Mouse (Mus musculus) left cerebral cortex, postnatal 36 days (tissue): Measurements from ENCODE around the gene Gm26897. TPM values are rescaled to one million over a fixed set of nuclear protein-coding genes. Genes with fewer than 3 reads are reported as not detected.

Experiments used
- DNase-seq, 2 experiments: peaks; one replicate each; pipeline ENCODE4 v3.0.0; 2021 to 2022; ENCODE audit warnings: low spot score in 2 of 2, mixed read lengths in 1 of 2
- intact Hi-C: fragments of 180-260 bp; cut with DNase I; formaldehyde crosslinking; loops from one replicate; pipeline ENCODE4 v1.15.1; 2025
- total RNA-seq, 2 experiments: library from RNA; stranded (reverse); gene quantifications; 2 replicates each; pipeline ENCODE4 v1.2.3; 2021

Gm26897 gene
- total RNA-seq, 2 experiments from 2014 or later, result not detected

DNA sequence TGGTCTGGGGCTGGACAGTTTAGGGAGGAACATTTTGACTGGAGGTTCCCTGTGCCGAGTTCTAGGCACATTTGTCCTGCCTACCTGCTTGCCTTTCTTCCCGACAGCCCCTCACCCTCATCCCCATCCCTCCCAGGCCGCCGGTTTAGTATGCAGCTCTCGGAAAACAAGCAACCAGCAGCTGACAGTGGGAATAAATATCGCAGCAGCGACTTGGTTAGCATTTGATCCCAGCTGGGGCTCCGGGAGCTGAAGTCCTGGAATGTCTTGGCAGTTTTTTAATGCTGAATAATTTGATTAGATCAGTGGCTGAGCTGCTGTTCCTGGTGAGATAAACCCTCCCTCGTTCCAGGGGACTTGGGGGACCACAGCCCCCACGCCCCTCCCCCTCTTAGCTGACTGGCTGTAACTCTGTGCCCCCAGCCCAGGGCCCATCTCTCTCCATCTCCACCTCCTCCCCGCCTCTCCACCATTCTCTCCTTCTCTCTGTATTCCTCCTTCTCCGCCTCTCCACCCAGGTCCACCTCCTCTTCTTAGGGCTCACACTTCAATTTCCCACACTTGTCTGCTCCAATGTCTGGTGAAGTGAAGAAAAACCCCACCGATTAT, 8.7 kb downstream of the Gm26897 start:
- DNase-seq, result no peak
- intact Hi-C loops, result no loop called here

DNA sequence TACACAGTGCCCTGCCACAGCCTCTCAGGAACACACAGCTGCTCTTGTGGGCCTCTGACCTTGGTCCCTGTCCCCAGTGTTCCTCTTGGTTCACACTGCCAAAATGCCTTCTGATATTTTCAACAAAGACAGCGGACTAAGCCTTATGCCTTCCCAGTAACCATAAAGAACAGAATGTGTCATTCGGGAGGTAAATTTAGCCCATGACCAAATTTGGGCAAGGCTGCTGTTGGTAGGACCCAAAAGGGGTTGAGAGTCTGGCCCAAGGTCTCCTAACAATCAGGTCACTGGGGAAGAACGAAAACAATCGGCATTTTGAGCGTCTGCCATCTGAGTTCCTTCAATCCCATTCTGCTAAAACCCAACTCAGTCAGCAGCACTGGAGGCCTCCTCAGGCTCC, 15.9 kb downstream of the Gm26897 start:
- DNase-seq, result no peak
- intact Hi-C loops, result no loop called here

DNA sequence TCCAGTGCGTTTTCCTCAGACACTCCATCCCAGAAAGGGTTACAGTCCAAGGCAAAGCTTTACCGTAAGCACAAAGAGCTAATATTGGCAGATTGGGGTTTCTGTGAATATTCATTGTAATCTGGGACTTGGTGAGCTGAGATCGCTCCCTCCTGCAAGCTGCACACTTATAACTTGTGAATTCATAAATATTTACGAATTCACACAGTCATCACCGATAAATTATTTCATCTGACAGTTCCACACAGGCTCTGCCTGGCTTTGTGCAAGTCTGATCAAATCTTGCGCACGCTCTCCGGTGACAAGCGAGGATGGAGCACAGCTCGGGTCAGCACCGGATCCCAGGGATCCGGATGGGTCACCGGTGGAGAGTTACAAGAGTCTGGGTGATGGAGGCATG, 16.4 kb downstream of the Gm26897 start:
- intact Hi-C loops, result no loop called here

GRCm38 (mm10) chr5:111754484-111755139, 20.9 kb downstream of the Gm26897 start:
- intact Hi-C loops, result no loop called here
- DNase-seq, result peak; percentile 55 to 64

More for the DNA sequence above, 16.4 kb downstream of the Gm26897 start:
- no peak for DNase-seq

- DNase-seq, result no peak
- intact Hi-C loops, result no loop called here
Measured at GRCm38 (mm10) chr5:111755330-111755729, 21.6 kb downstream of the Gm26897 start.

DNA sequence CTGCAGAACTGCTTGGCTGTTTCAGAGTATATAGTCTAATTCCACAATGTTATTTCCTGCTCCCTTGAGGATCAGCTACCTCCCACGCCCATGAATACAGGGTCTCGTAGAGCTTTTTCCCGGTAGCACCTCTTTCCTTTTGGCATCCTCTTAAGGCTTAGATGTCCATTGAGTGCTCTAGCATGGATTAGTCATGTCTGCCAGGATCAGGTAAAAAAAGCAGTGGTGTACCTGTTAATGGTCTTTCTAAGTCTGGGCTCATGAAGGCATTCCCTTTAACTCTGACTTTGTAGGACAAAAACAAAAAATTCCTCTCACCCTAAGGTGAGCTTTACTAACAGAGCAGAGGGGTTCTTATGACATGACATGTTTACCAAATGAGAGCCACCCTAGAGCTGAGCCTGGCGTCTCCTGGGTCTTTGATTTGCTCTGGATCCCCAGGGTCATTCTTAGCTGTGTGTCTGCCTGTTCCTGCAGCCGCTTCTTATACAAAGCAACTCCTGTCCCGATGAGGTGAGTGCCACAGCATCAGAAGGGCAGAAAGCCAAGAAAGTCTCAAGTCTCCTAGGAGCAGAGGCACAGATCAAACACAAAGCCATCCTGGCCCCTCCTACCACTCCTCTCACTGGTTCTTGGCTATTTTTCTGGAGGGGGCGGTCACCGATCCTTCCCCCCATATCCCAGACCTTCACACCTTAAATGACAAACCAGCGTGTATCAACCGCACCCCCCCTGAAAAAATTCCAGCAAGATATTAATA, 27.2 kb downstream of the Gm26897 start:
- DNase-seq, result no peak
- intact Hi-C loops, result loop anchor here (5.0 kb wide), 1 partner anchor 344 kb away; the partner anchor contains the start of gene Mn1

DNA sequence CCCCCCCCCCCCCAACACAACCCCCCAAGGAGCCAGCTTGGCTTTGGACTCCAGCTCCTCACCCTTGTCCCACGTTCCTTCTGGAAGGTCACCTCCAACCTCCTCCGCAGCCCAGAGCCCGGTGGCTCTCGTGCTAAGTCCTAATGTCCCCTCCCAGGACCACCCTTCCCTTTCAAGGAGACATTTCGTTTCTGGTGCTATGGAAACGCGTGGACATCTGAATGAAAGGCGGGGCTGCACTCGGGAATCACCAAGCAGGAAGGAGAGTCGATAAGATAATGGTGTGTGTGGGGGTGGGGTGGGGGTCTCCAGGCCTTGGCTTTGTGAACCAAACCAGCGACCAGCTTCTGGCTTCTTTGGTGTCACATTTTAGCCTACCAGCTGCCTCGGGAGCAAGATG, 27.9 kb downstream of the Gm26897 start:
- intact Hi-C loops, result loop anchor here (5.0 kb wide), 1 partner anchor 344 kb away; the partner anchor contains the start of gene Mn1
- peak in 1 of 2 experiments; percentile 21 for DNase-seq

- intact Hi-C loops, result loop anchor here (5.0 kb wide), 1 partner anchor 345 kb away; the partner anchor contains the start of gene Mn1
Measured at GRCm38 (mm10) chr5:111762085-111762484, 28.4 kb downstream of the Gm26897 start.

DNA sequence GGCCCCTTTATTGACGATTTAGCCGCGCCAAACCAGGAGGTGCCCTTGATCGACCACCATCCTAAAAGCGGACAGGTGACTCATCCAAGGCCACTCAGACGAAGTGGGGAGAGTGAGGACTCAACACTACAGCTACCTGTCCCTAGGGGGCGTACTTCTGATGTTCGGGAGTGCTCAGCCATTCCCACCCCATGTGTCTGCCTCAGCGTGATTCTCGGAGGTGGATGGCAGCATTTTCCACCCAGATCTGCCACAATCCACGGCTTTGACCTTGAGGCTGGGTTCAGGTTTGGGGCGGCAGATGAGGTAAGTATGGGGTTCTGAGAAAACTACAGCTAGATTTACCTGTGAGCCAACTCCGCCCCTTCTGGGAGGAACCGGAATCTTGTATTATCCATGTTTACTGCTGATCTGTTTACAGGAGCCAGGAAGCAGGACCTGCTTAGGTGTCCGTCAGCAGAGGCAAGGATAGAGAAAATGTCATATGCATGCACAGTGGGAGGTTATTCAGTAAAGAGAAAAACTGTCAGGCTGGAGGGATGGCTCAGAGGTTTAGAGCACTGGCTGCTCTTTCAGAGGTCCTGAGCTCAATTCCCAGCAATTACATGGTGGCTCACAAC, 32.1 kb downstream of the Gm26897 start:
- intact Hi-C loops, result no loop called here
- no peak for DNase-seq

More at GRCm38 (mm10) chr5:111762085-111762484, 28.4 kb downstream of the Gm26897 start:
- peak; percentile 83 to 85 for DNase-seq

- intact Hi-C loops, result no loop called here
- no peak for DNase-seq
Measured at GRCm38 (mm10) chr5:111766696-111767095, 33.0 kb downstream of the Gm26897 start.

DNA sequence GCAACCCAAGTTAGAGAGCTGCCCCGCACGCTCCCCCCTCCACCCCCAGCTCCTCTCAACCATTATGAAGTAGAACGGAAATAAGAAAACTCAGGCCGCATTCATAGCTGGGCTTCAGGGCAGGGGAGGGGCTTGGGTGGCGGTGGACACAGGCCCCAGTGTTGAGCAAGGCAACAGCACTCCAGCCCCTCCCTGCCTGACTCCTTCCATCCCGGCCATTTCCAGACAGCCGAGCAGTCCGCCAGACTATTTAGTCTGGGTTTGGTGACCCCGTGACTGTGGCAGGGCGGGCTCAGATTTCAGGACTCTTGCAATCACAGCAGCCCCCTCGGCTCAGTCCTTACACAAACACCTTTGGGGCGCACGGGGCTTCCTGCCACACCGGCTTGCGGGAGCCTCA, 36.5 kb downstream of the Gm26897 start:
- intact Hi-C loops, result no loop called here
- DNase-seq, result no peak

GRCm38 (mm10) chr5:111772127-111772526, 38.4 kb downstream of the Gm26897 start:
- no peak for DNase-seq
- intact Hi-C loops, result no loop called here

DNA sequence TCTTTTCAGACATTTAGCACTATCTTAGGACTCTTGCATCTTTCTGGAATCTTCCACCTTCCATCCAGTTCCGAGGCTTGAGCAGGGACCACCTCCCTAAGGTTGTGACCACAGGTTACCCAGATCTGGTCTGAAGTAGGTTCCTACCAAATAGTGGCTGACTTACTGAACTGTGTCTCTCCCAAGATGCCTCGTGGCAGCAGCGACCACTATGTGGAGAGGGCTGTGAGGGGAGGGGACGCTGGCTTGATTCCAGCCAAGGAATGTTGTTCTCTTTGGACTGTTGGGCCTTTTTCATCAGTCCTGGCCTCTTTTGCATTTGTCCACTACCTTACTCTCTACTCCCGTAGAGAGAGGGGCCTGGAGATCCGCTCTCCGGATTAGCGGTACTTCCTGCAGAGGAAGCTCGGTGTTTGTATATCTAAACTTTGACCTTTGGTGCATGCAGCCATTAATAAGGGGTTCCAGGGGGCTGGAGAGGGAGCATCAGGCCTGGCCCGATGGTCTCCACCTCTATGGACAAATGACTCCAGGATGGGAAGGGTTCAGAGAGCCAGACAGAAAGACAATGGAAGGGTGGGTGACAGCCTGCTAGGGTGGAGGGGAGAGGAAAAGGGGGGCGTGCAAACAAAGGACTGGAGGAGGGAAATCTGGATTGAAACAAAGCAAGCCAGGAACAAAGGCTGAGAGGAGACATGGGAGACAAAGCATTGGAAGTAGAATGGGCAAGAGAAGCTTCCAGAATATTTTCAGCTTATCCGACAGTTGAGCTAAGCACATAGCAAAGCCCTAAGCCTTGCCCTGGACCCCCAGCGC, 39.1 kb downstream of the Gm26897 start:
- DNase-seq, result no peak
- intact Hi-C loops, result no loop called here

- intact Hi-C loops, result no loop called here
- DNase-seq, result no peak
Measured at GRCm38 (mm10) chr5:111773407-111773733, 39.6 kb downstream of the Gm26897 start.

- intact Hi-C loops, result no loop called here
- no peak for DNase-seq
Measured at GRCm38 (mm10) chr5:111776246-111776645, 42.5 kb downstream of the Gm26897 start.

DNA sequence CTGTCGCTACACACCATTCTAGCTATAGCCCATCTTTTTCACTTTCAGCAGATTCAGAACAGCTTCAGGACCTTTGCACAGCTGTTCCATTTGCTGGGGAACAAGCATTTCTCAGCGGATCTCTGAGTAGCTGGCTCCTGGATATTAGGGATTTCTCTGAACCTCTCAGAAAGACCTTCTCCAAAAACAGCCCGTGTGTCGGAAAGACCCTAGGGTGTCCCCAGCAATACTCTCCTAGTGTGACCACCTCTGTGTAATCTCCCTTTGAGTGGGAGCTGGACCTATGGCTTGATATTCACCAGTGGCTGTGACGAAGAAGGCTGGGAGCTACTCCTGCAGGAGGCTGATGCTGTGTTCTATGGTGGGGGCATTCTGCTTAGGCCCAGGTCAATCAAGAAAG, 44.4 kb downstream of the Gm26897 start:
- no peak for DNase-seq
- intact Hi-C loops, result no loop called here

DNA sequence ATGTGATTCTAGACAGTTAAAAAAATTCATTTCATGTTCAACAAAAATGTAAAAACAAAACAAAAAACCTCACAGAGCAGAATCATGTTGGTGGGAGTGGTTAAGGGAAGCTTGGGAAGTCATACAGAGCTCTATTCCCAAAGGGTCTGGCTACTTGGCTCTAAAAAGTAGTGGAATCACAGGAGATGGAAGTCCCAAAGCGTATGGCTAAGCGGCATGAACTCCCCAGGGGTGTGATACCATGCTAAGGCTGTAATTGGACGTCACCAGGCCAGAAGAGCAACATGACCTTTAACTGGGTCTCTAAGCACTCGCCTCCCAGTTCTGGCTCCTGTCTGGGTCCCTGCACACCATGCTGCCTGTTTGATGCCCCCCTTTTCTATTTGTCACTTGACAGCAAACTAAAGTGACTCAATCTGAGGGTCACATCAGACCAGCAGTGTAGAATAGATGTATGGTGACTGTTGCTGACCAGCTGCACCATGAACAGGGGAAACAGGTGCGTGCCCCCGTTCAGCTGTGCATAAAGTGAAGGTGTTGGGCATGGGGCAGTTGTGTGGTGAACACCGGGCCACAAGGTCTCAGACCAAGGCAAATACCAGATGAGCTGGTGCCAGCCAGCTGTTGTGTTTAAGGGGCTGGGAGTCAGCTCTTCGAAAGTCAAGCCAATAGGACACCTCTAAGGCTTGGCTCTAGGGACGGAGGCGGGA, 46.2 kb downstream of the Gm26897 start:
- intact Hi-C loops, result no loop called here
- DNase-seq, result no peak
